Mouse (Mus musculus) adrenal gland, adult 8-10 months (tissue): ENCODE measurements around the gene Mybpc2. TPM values are rescaled to one million over a fixed set of nuclear protein-coding genes. Genes with fewer than 3 reads are reported as not detected.

Experiments
- DNase-seq: peaks from one replicate; pipeline ENCODE4 v3.0.0; 2022
- total RNA-seq, 4 experiments: library from RNA; stranded (reverse); gene quantifications; 2 replicates each; pipeline ENCODE4 v1.2.4; 2022

The Mybpc2 gene
- under 1 TPM in 2 of 4 experiments, not detected in 2; 0.07 to 0.08 TPM for total RNA-seq

GRCm38 (mm10) chr7:44524502-44524901, at the start of gene Mybpc2:
TSS of gene Mybpc2 (minus strand) at chr7:44524656.
- no peak for DNase-seq

- no peak for DNase-seq
These were observed 48.6 kb upstream of the Mybpc2 start for GRCm38 (mm10) chr7:44572956-44573484.

DNA sequence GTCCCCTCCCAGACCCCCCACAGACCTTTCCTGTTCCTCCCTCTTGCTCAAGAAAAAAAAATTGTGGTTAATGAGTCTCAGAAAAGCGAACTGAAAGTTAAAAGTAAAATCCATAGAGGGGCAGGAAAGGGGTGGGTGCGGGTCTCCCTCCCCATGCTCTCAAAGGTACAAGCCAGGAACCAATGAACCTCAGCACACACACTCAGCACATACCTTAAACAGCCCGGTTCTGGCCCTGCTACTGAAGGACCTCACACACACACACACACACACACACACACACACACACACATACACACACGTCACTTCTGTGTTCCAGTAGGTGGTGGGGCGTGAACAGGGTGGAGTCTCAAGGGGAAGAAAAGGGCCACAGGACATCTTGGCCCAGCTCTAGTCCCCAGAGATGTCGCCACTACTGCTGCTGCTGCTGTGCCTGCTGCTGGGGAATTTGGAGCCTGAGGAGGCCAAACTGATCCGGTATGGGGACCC, 47.8 kb upstream of the Mybpc2 start, which contains the start of gene Napsa:
Napsa (plus strand) TSS at position 168 of the 489 bp plus-strand sequence.
- DNase-seq: no peak

GRCm38 (mm10) chr7:44571811-44572210, 47.4 kb upstream of the Mybpc2 start:
- DNase-seq: no peak

DNA sequence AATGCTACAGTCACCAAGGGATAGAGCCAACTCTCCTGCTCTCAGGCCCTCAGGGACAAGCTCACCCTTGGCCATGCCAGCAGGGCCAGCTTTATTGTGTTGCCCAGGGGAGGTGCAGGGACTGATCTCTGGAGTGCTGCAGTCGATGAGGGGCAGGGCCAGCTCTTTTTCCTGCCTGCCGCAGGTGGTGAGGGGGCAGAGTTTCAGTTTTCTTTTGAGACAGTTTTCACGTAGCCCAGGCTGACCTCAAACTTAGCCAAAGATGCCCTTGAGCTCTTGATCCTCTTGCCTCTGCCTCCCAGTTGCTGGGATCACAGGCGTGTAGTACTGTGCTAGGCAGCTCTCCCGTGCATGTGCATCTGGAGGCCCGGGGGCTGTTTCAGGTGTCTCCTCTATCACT, 46.5 kb upstream of the Mybpc2 start:
- DNase-seq: no peak

GRCm38 (mm10) chr7:44568803-44569202, 44.3 kb upstream of the Mybpc2 start:
- no peak for DNase-seq

- DNase-seq: no peak
These were observed 41.0 kb upstream of the Mybpc2 start for GRCm38 (mm10) chr7:44565414-44565813.

- DNase-seq: no peak
These were observed 40.0 kb upstream of the Mybpc2 start for GRCm38 (mm10) chr7:44564486-44564885.

DNA sequence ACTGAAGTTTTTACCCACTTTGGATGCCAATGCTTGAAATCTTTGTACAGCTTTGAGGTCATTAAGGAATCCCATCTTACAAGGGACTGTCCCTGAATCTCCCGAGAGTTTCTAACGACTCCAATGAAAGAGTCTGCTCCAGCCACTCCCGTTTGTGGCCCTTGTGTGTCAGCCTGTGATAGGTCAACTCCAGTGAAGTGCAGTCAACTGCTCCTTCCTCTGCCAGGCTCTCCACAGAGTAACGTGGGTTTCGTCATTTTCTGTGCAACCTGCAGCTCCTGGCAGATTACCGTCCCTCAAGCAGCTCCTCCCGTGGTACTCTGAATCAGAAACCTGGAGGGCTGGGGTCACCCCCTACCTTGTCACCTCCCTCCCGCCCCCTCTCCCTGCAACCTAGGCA, 38.8 kb upstream of the Mybpc2 start:
- DNase-seq: no peak

- DNase-seq: peak; percentile 48
These were observed 36.3 kb upstream of the Mybpc2 start for GRCm38 (mm10) chr7:44560435-44561400.

- DNase-seq: no peak
These were observed 33.2 kb upstream of the Mybpc2 start for GRCm38 (mm10) chr7:44557629-44558028.

GRCm38 (mm10) chr7:44553826-44554225, 29.4 kb upstream of the Mybpc2 start, which contains the start of gene Nr1h2:
TSS of gene Nr1h2 (minus strand) at chr7:44553951.
- DNase-seq: peak; percentile 96

GRCm38 (mm10) chr7:44553196-44553764, 28.8 kb upstream of the Mybpc2 start:
- DNase-seq: peak; percentile 72

DNA sequence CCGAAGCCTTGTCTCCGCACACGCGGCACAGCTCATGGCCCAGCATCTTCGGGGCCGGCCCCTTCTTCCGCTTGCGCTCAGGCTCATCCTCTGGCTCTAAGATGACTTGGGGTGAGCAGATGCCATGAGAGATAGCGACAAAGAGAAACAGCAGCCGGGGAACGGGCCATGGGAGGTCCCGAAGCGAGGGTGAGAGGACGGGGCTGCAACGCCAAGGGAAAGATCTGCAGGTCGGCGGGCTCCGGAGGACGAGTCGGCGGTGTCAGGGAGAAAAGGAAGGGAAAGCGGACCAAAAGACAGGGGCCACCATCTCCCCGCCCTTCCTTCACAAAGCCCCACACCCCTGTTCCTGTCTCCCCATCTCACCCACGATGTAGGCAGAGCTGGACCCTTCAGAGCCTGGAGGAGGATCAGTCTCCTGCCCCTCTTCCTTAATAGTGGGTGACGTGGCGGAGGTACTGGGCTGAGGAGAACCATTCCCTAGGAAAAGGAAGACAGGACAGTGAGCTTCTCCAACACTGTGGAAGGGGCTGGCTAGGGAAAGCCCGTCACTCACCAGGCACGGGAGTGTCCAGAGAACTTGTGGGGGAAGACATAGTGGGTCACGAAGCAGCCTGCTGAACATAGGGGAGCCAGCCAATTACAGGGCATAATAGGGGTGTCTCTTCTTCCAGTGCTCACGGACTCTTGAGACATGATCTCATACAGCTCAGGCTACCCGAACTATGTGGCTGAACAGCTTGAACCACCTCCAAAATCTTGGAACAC, 27.9 kb upstream of the Mybpc2 start:
- DNase-seq: no peak

DNA sequence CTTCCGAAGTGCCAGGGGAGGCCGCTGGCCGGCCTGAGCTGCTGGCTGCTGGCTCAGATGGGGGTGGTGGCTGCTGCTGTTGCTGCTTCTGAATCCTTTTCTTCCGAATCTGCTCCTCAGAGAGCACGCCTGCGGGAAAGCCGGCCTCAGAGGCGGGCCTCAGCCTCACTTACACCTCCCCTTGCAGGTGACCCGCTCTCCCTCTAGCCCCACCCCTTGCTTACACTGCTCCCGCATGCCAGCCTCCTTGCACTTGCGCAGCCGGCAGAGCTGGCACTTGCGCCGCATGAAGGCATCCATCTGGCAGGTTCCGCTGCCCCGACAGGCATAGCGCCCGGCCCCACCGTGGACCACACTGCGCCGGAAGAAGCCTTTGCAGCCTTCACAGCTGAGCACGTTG, 27.3 kb upstream of the Mybpc2 start:
- DNase-seq: no peak

DNA sequence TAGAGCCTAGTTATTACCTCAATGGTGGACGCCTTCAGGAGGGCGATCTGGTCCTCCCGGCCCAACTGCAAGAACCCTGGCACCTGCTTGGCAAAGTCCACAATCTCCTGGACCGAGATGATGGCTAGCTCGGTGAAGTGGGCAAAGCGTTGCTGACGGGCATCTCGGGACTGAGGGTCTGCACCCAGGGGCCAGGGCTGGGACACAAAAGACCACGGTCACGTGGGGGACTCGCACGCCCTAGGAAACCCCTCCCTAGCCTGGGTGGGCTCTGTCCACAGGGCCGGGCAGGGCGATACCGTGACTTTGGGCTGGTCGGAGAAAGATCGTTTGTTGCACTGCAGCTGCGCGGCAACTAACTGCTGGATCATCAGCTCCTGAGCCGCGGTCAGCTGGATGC, 26.8 kb upstream of the Mybpc2 start:
- DNase-seq: no peak

- no peak for DNase-seq
These were observed 25.9 kb upstream of the Mybpc2 start for GRCm38 (mm10) chr7:44550409-44550678.

GRCm38 (mm10) chr7:44549621-44550408, 25.4 kb upstream of the Mybpc2 start:
- DNase-seq: no peak

DNA sequence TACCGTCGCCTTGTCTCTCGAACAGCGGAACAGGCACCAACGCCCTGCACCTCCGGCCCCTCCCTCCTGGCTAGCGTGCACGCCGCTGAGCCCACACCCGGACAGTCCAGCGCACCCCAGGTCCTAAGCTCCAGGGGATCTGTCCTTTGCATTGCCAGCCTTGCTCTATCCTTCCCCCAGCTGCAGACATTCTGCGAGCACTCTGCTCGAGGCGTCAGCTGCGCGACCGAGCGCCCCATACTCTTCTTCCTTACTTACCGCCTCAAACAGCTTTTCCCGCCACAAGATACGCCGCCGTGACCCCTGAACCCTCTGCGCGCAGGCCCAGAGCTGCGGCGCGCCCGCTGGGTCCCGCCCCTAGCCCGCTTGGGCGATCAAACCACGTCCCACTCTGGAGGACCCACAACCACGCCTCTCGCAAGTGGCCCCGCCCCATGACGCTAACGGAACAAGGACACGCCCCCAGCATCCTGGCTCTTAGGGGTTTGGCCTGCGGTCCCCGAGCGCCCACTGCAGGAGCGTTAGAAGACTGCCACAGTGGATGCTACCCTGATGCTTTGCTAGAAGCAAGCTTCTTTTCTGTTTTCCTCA, 24.1 kb upstream of the Mybpc2 start, which contains the start of gene Pold1:
Pold1 (minus strand) TSS at position 353 of the 591 bp plus-strand sequence.
- DNase-seq: peak; percentile 99

DNA sequence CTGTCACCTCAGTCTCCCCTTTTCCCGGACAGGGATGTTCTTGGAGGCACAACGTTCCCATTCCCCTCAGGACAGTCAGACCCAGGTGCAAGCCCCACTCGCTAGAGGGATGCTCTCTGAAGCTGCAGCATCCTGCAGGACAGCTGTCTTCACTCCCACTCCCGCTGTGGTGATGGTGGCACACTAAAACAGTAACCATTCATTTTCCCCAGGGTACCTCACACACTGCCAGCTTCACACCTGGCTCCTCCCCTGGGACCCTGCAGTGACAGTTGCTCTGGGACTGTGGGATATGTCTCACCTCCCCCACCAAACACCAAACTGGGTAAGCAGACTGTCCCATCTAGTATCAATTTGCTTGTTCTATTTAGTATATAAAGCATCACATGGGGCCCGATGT, 23.3 kb upstream of the Mybpc2 start:
- DNase-seq: no peak

DNA sequence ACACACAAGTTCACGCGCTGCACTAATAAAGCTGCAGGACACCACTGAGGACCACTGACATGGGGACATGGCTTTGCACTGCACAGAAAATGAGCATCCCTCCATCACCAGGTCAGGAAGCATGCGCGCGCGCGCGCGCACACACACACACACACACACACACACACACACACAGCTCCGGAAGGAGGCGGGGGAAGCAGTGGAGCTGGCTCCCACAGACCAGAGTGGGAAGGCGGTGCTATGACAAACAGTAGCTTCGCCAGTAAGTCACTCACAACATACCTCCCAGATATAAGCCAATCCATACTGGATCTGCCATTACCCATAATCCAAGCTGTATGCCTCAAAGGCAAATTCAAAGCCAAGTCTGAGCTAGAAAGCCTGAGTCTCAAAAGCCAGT, 22.6 kb upstream of the Mybpc2 start:
- no peak for DNase-seq
